ENCODE assay signal across 11 mouse cellular contexts in genomic region chr10:43363431-43363851, GRCm38 (mm10).
DNase-seq lines count a peak whose midpoint lies in the region; ATAC-seq and TF ChIP-seq lines count a peak whose summit lies in the region.
"Had no signal": no experiment of that assay in that cellular context is flagged by ENCODE, and none has a peak within 500 bp of the region (broad histone marks: within the 10 kb centered on the region; RNA-seq: fewer than 3 reads in every experiment).

No protein-coding gene starts in this region.

- peak; percentile 18 for DNase-seq in forebrain, postnatal 0 days
- peak; percentile 42 for DNase-seq in layer of hippocampus, adult 11-12 months (ENCODE audit: low spot score)
- DNase-seq in layer of hippocampus, postnatal 10 days (ENCODE audit: low spot score in 2 of 2): no peak
- peak; percentile 86 for DNase-seq in cerebellum, adult 11-12 months
- peak; percentile 63 to 69 for DNase-seq in cerebellum, postnatal 36 days
- DNase-seq in thymus, postnatal 14 days: no peak
- DNase-seq in heart, postnatal 36 days: no peak
- DNase-seq: heart, postnatal 10 days; liver, postnatal 0 days had no signal

- intact Hi-C loops in heart, postnatal 36 days (cut with DNase I): no loop called here

- no peaks in the 10 kb centered on the region for H3K36me3 ChIP-seq in forebrain, postnatal 0 days (ENCODE audit: insufficient read depth)
- H3K36me3 ChIP-seq in forebrain, embryonic 16.5 days (ENCODE audit: control insufficient read depth, insufficient read depth): no peaks in the 10 kb centered on the region
- H3K36me3 ChIP-seq: limb, embryonic 12.5 days had no signal

- no peak overlapping the region for H3K4me3 ChIP-seq in forebrain, postnatal 0 days (ENCODE audit: low read depth, low read length)
- H3K4me3 ChIP-seq in forebrain, embryonic 16.5 days (replicated peaks; ENCODE audit: low read length): no peak overlapping the region
- H3K4me3 ChIP-seq: limb, embryonic 12.5 days had no signal

- no peak overlapping the region for H3K4me2 ChIP-seq in forebrain, postnatal 0 days (ENCODE audit: low read depth)
- no peak overlapping the region for H3K4me2 ChIP-seq in forebrain, embryonic 16.5 days (ENCODE audit: low read length)
- H3K4me2 ChIP-seq: limb, embryonic 12.5 days had no signal

- no peak overlapping the region for H3K9ac ChIP-seq in forebrain, postnatal 0 days
- H3K9ac ChIP-seq in forebrain, embryonic 16.5 days (replicated peaks; ENCODE audit: low read depth, low read length): no peak overlapping the region
- H3K9ac ChIP-seq: limb, embryonic 12.5 days; liver, postnatal 0 days had no signal

- no peak for TF ChIP-seq CTCF in forebrain, postnatal 0 days (IDR thresholded peaks at IDR 0.05; ENCODE audit: low read depth)

- H3K27me3 ChIP-seq in forebrain, postnatal 0 days (ENCODE audit: insufficient read depth, low read length): no peaks in the 10 kb centered on the region
- no peaks in the 10 kb centered on the region for H3K27me3 ChIP-seq in forebrain, embryonic 16.5 days (replicated peaks; ENCODE audit: control insufficient read depth, insufficient read depth, low read length)
- H3K27me3 ChIP-seq: limb, embryonic 12.5 days had no signal

- no peaks in the 10 kb centered on the region for H3K4me1 ChIP-seq in forebrain, postnatal 0 days (ENCODE audit: insufficient read depth)
- H3K4me1 ChIP-seq in forebrain, embryonic 16.5 days (replicated peaks; ENCODE audit: control insufficient read depth, insufficient read depth, low read length): no peaks in the 10 kb centered on the region
- H3K4me1 ChIP-seq: limb, embryonic 12.5 days had no signal

- peak; percentile 12; the same call in 1 of the 2 replicates for ATAC-seq in forebrain, postnatal 0 days
- no peak for ATAC-seq in forebrain, embryonic 16.5 days
- ATAC-seq: liver, postnatal 0 days had no signal

- H3K27ac ChIP-seq in forebrain, postnatal 0 days (ENCODE audit: low read depth, low read length): no peak overlapping the region
- no peak overlapping the region for H3K27ac ChIP-seq in forebrain, embryonic 16.5 days (ENCODE audit: low read length)
- H3K27ac ChIP-seq: limb, embryonic 12.5 days had no signal

- WGBS in forebrain, postnatal 0 days: 75% methylated on average over 5 of the region's 5 CpGs
- 73% methylated on average over 5 of the region's 5 CpGs for WGBS in forebrain, embryonic 16.5 days

- H3K9me3 ChIP-seq in forebrain, postnatal 0 days (ENCODE audit: low read length): no peaks in the 10 kb centered on the region
- no peaks in the 10 kb centered on the region for H3K9me3 ChIP-seq in forebrain, embryonic 16.5 days (ENCODE audit: control insufficient read depth, low read length)
- H3K9me3 ChIP-seq: limb, embryonic 12.5 days had no signal

Comparison
In these comparisons a context has a peak if more than half of its experiments do, and no peak if none do; other contexts are left out.
1. DNase-seq: peak in forebrain, postnatal 0 days (single experiment), layer of hippocampus, adult 11-12 months (single experiment), cerebellum, adult 11-12 months (single experiment) and cerebellum, postnatal 36 days (2 of 2); none in layer of hippocampus, postnatal 10 days (0 of 2), thymus, postnatal 14 days (single experiment) and heart, postnatal 36 days (0 of 2).